Mouse (Mus musculus): ENCODE measurements around the gene Mettl27. TPM values are rescaled to one million over a fixed set of nuclear protein-coding genes. Genes with fewer than 3 reads are reported as not detected.
A peak's percentile ranks its signal among the peaks of the same experiment; 100 is the strongest.
"Not testable (repeated sequence)": the region's sequence is repeated elsewhere in the genome, so short reads cannot be mapped to it uniquely, and the experiment has no call there.

Mettl27 gene
- polyA plus RNA-seq, 1 experiment from 2014 or later = 29.6 TPM

- Histone ChIP-seq H3K27me3 (ENCODE audit: insufficient read depth, low read length) (no peaks in the 10 kb centered on the region), H3K4me3 (ENCODE audit: low read length) (no peak overlapping the region), H3K9me3 (ENCODE audit: low read length) (no peaks in the 10 kb centered on the region), H3K4me1 (ENCODE audit: insufficient read depth, low read length) (0 out of 2 replicates have a peak, but pooled peaks cover 6% of the 10 kb centered on the region), H3K9ac (replicated peaks; ENCODE audit: low read length) (no peak overlapping the region), H3K4me2 (replicated peaks; ENCODE audit: low read depth, low read length) (no peak overlapping the region), H3K27ac (ENCODE audit: low read length) (no peak overlapping the region), H3K36me3 (ENCODE audit: insufficient read depth, low read length) (peaks cover 3% of the 10 kb centered on the region; the same call in 1 of the 2 replicates)
- 87% methylated on average over 3 of the region's 3 CpGs for WGBS
- ATAC-seq (ENCODE audit: low FRiP score, low TSS enrichment) = no peak
Measured at GRCm38 (mm10) chr5:134934666-134935065, 2.5 kb downstream of the Mettl27 start.

GRCm38 (mm10) chr5:134936051-134936450, 3.9 kb downstream of the Mettl27 start:
- no peaks in the 10 kb centered on the region for H3K27me3 ChIP-seq (ENCODE audit: insufficient read depth, low read length)
- no peak overlapping the region for H3K9ac ChIP-seq (replicated peaks; ENCODE audit: low read length)
- no peak for ATAC-seq (ENCODE audit: low FRiP score, low TSS enrichment)
- H3K27ac ChIP-seq (ENCODE audit: low read length) = no peak overlapping the region
- H3K4me3 ChIP-seq (ENCODE audit: low read length) = no peak overlapping the region
- no peak overlapping the region for H3K4me2 ChIP-seq (replicated peaks; ENCODE audit: low read depth, low read length)
- H3K4me1 ChIP-seq (ENCODE audit: insufficient read depth, low read length) = 0 out of 2 replicates have a peak, but pooled peaks cover 6% of the 10 kb centered on the region
- WGBS = 92% methylated on average over 6 of the region's 6 CpGs
- H3K36me3 ChIP-seq (ENCODE audit: insufficient read depth, low read length) = peaks cover 3% of the 10 kb centered on the region; the same call in 1 of the 2 replicates
- no peaks in the 10 kb centered on the region for H3K9me3 ChIP-seq (ENCODE audit: low read length)

GRCm38 (mm10) chr5:134936626-134937185, 4.5 kb downstream of the Mettl27 start:
- H3K27me3 ChIP-seq (ENCODE audit: insufficient read depth, low read length) = no peaks in the 10 kb centered on the region
- no peak overlapping the region for H3K9ac ChIP-seq (replicated peaks; ENCODE audit: low read length)
- 0 out of 2 replicates have a peak, but pooled peaks cover 6% of the 10 kb centered on the region for H3K4me1 ChIP-seq (ENCODE audit: insufficient read depth, low read length)
- peaks cover 3% of the 10 kb centered on the region; the same call in 1 of the 2 replicates for H3K36me3 ChIP-seq (ENCODE audit: insufficient read depth, low read length)
- H3K9me3 ChIP-seq (ENCODE audit: low read length) = no peaks in the 10 kb centered on the region
- H3K4me3 ChIP-seq (ENCODE audit: low read length) = no peak overlapping the region
- no peak overlapping the region for H3K27ac ChIP-seq (ENCODE audit: low read length)
- 96% methylated on average over 6 of the region's 6 CpGs for WGBS
- ATAC-seq (ENCODE audit: low FRiP score, low TSS enrichment) = no peak
- no peak overlapping the region for H3K4me2 ChIP-seq (replicated peaks; ENCODE audit: low read depth, low read length)

GRCm38 (mm10) chr5:134939069-134939468, 6.9 kb downstream of the Mettl27 start:
- Histone ChIP-seq H3K27ac (ENCODE audit: low read length) (no peak overlapping the region), H3K9me3 (ENCODE audit: low read length) (no peaks in the 10 kb centered on the region), H3K9ac (replicated peaks; ENCODE audit: low read length) (no peak overlapping the region), H3K4me3 (ENCODE audit: low read length) (no peak overlapping the region), H3K4me1 (ENCODE audit: insufficient read depth, low read length) (peaks cover 3% of the 10 kb centered on the region; the same call in 1 of the 2 replicates), H3K4me2 (replicated peaks; ENCODE audit: low read depth, low read length) (no peak overlapping the region), H3K27me3 (ENCODE audit: insufficient read depth, low read length) (no peaks in the 10 kb centered on the region), H3K36me3 (ENCODE audit: insufficient read depth, low read length) (peaks cover 3% of the 10 kb centered on the region; the same call in 1 of the 2 replicates)
- no peak for ATAC-seq (ENCODE audit: low FRiP score, low TSS enrichment)
- 57% methylated on average over 3 of the region's 3 CpGs for WGBS

GRCm38 (mm10) chr5:134939554-134939953, 7.4 kb downstream of the Mettl27 start:
- ATAC-seq (ENCODE audit: low FRiP score, low TSS enrichment) = not testable (repeated sequence)

GRCm38 (mm10) chr5:134941472-134942209, 9.5 kb downstream of the Mettl27 start:
- Histone ChIP-seq H3K27ac (ENCODE audit: low read length) (peak overlapping the region; percentile 77), H3K9me3 (ENCODE audit: low read length) (no peaks in the 10 kb centered on the region), H3K4me1 (ENCODE audit: insufficient read depth, low read length) (peaks cover 6% of the 10 kb centered on the region; the same call in 1 of the 2 replicates), H3K4me2 (replicated peaks; ENCODE audit: low read depth, low read length) (no peak overlapping the region), H3K27me3 (ENCODE audit: insufficient read depth, low read length) (peaks cover 14% of the 10 kb centered on the region), H3K36me3 (ENCODE audit: insufficient read depth, low read length) (no peaks in the 10 kb centered on the region), H3K4me3 (ENCODE audit: low read length) (no peak overlapping the region), H3K9ac (replicated peaks; ENCODE audit: low read length) (no peak overlapping the region)
- 63% methylated on average over 14 of the region's 14 CpGs for WGBS
- peak; percentile 66; the same call in 1 of the 2 replicates for ATAC-seq (ENCODE audit: low FRiP score, low TSS enrichment)

More at GRCm38 (mm10) chr5:134939554-134939953, 7.4 kb downstream of the Mettl27 start:
- not testable (repeated sequence) for H3K4me1 ChIP-seq (ENCODE audit: insufficient read depth, low read length); H3K9me3 ChIP-seq (ENCODE audit: low read length); H3K9ac ChIP-seq (replicated peaks; ENCODE audit: low read length); H3K4me3 ChIP-seq (ENCODE audit: low read length); H3K36me3 ChIP-seq (ENCODE audit: insufficient read depth, low read length); H3K4me2 ChIP-seq (replicated peaks; ENCODE audit: low read depth, low read length); H3K27me3 ChIP-seq (ENCODE audit: insufficient read depth, low read length); H3K27ac ChIP-seq (ENCODE audit: low read length)
- WGBS = 87% methylated on average over 2 of the region's 7 CpGs

GRCm38 (mm10) chr5:134942740-134943139, 10.6 kb downstream of the Mettl27 start:
- Histone ChIP-seq H3K4me2 (replicated peaks; ENCODE audit: low read depth, low read length) (no peak overlapping the region), H3K4me1 (ENCODE audit: insufficient read depth, low read length) (peaks cover 15% of the 10 kb centered on the region), H3K9ac (replicated peaks; ENCODE audit: low read length) (no peak overlapping the region), H3K36me3 (ENCODE audit: insufficient read depth, low read length) (no peaks in the 10 kb centered on the region), H3K9me3 (ENCODE audit: low read length) (no peaks in the 10 kb centered on the region), H3K27me3 (ENCODE audit: insufficient read depth, low read length) (peaks cover 19% of the 10 kb centered on the region), H3K27ac (ENCODE audit: low read length) (peak overlapping the region; percentile 77), H3K4me3 (ENCODE audit: low read length) (no peak overlapping the region)
- ATAC-seq (ENCODE audit: low FRiP score, low TSS enrichment) = no peak
- WGBS = 66% methylated on average over 2 of the region's 2 CpGs

GRCm38 (mm10) chr5:134944179-134944578, 12.0 kb downstream of the Mettl27 start:
- no peak overlapping the region for H3K27ac ChIP-seq (ENCODE audit: low read length)
- H3K9me3 ChIP-seq (ENCODE audit: low read length) = no peaks in the 10 kb centered on the region
- peaks cover 16% of the 10 kb centered on the region for H3K4me1 ChIP-seq (ENCODE audit: insufficient read depth, low read length)
- no peak for ATAC-seq (ENCODE audit: low FRiP score, low TSS enrichment)
- no peak overlapping the region for H3K9ac ChIP-seq (replicated peaks; ENCODE audit: low read length)
- peaks cover 19% of the 10 kb centered on the region for H3K27me3 ChIP-seq (ENCODE audit: insufficient read depth, low read length)
- H3K36me3 ChIP-seq (ENCODE audit: insufficient read depth, low read length) = no peaks in the 10 kb centered on the region
- 0 out of 2 replicates have a peak overlapping the region, but pooled peaks have one; percentile 49 for H3K4me3 ChIP-seq (ENCODE audit: low read length)
- 76% methylated on average over 5 of the region's 5 CpGs for WGBS
- peak overlapping the region; percentile 29 for H3K4me2 ChIP-seq (replicated peaks; ENCODE audit: low read depth, low read length)

- WGBS = 41% methylated on average over 16 of the region's 19 CpGs
Measured at GRCm38 (mm10) chr5:134945266-134945959, 13.2 kb downstream of the Mettl27 start.

More at GRCm38 (mm10) chr5:134945266-134945959, 13.2 kb downstream of the Mettl27 start:
- Histone ChIP-seq H3K4me2 (replicated peaks; ENCODE audit: low read depth, low read length) (peak overlapping the region; percentile 44), H3K27ac (ENCODE audit: low read length) (peak overlapping the region; percentile 86), H3K9ac (replicated peaks; ENCODE audit: low read length) (peak overlapping the region; percentile 71), H3K4me1 (ENCODE audit: insufficient read depth, low read length) (peaks cover 16% of the 10 kb centered on the region), H3K36me3 (ENCODE audit: insufficient read depth, low read length) (no peaks in the 10 kb centered on the region), H3K9me3 (ENCODE audit: low read length) (no peaks in the 10 kb centered on the region), H3K27me3 (ENCODE audit: insufficient read depth, low read length) (peaks cover 19% of the 10 kb centered on the region), H3K4me3 (ENCODE audit: low read length) (peak overlapping the region; percentile 49)
- no peak for ATAC-seq (ENCODE audit: low FRiP score, low TSS enrichment)
